Mouse (Mus musculus): ENCODE data around the gene Traf5.

GRCm38 (mm10) chr1:192090689-192091567 lies 1.4 kb downstream of the Traf5 start:
- TF ChIP-seq POLR2A (IDR thresholded peaks at IDR 0.05; ENCODE audit: low read depth, low read length) (no peak), CTCF (IDR thresholded peaks at IDR 0.05; ENCODE audit: extremely low read depth, insufficient read depth, insufficient read length, insufficient replicate concordance) (no peak)

Data from spleen, adult 2 months (tissue).